Mouse (Mus musculus) fibroblast of lung, adult 2 months (primary cell): ENCODE results near the gene Gsdma3.

Experiments
- DNase-seq: peaks from one replicate; pipeline ENCODE4 v3.0.0-alpha.2; 2011; ENCODE audit warnings: low read depth

Gsdma3 gene

DNA sequence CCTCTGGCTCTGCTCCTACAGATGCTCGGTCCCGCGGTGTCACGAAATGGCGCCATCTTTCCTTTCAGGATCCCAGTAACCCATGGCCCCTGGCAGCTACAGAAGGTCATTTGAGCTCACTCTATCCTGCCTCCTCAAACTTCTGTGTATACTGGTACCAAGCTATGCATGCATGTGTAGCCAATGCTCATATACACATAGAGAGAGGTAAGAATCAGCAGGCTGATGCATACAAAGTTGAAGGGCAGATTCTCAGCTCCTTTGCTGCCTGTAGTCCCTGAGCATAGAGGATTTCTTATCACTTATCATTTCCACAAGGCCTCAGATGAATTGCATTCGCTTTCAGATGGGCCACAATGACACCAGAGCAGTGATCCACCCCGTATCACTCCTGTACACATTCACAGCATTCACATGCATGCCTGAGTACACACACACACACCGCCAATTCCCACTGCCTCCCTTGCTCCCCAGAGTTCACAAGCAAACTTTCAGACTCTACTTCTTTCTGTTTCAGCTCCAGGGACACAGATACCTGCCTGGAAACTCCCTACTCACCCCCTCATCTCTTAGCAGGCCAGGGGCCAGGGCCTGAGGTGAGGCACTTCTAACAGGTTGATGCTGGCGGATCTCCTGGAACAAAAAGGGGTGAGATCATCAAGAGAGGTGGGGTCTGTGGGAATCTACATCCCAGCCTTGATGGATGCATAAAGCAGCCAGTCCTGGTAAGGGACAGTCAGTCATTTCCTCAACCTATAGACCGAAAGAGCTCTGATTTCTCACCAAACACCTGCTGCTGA lies at the start of gene Gsdma3, which contains the start of gene Gm12355:
Gene Gsdma3, plus strand, starts transcription at position 750 of the 800 bp plus-strand sequence.
Gene Gm12355, minus strand, starts transcription at position 51 of the 800 bp plus-strand sequence.
- DNase-seq, result no peak

DNA sequence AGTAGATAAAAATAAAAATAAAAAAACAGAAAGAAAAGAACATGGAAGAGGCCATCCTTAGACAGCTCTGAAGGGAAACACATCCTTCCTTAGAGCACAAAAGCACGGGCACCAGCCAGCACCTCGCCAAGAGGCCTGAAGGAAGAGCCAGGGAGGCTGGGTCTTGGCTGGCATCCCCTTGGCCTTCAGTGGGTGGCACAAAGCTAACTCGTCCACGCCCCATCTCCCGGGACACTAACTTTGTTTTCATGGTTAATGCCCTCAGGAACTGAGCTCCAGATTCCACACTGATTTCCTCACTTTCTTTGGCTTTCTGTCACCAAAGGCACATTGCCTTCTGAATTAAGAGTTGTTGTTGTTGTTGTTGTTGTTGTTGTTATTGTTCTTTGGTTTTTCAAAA lies 48.4 kb upstream of the Gsdma3 start:
- no peak for DNase-seq

DNA sequence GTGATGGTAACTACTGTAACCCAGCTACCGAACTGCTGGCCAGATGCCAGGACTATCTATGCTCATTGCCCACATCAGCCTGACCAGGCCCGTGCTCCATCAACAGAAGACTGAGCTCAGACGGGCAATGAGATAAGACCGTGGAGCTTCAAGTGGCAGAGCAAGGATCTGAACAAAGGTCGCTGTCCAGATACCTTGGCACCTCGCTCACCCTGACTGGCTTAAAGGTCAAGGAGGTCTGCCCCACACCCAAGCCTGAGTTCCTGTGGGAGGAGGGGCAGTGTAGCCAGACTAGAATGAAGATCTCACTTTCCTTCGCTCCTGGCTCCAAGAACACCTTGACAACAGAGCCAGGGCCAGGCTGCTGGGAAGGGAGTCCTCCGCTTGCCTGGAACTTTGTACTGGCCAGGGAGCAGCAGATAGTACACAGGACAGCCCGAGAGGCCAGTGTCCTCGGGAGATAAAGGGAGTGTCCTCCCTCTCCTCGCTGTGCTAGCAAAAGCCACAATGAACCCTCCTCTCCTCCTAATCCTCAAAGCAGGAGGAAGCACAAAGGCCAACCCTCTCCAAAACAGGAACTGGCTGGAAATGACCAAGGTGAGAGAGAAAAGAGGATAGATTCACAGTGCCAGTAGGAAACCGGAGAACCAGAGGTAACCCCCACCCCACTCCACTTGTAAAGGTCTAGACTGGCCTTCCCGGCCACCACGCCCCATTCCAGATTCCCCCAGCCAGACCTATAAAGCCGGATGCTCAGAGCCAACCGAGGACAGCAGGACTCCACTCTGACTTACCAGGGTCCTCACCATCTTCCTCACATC lies 45.6 kb upstream of the Gsdma3 start:
- no peak for DNase-seq

DNA sequence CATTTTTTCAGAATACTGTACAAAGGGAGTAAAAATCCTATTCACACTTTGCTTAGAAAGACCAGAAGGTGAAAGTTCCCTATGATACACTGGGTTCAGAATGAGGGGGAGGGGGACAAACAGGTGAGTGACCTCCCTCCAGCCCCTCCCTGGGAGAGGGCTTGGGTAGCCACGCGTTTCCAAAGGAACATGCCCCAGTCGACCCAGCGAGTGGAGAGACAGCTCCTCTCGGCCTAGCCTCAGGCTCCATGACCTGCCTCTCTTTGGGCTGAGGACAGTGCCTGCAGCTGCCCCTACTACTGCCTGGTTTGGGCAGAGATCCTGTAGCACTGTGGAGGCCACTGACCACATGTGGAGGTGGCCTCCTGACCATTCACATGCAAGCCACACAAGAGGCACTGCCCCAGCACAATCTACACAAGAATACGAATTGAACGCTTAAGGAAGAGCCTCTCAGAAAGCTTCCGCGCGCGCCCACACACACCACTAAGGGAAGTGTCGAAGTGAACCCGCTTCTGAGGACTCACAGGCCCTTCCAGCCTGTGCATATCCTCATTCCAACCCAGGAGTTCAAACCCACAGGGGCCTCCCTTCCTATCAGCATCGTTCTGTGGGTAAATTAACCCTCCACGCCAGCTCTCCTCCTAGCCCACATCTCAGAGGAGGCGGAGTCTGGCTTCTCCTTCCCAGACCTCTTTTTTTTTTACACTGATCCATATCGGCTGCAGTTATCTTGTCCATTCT lies 44.7 kb upstream of the Gsdma3 start:
- no peak for DNase-seq

DNA sequence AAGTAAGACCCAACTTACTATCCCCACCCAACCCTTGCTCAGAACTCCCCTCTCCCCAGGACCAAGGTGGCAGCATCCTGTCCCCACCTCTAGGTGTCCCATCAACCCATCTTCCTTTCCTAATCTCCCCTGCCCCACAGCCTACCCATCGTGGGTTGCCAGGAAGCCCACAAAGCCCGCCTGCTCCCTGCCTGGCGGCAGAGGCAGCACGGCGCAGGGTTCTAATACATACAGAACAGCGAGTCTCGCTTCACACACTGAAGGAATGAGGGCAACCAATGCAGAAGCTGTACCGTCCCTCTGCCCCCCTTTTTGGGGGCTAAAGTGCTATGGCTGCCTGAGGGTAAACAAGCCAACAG lies 44.2 kb upstream of the Gsdma3 start:
- no peak for DNase-seq

DNA sequence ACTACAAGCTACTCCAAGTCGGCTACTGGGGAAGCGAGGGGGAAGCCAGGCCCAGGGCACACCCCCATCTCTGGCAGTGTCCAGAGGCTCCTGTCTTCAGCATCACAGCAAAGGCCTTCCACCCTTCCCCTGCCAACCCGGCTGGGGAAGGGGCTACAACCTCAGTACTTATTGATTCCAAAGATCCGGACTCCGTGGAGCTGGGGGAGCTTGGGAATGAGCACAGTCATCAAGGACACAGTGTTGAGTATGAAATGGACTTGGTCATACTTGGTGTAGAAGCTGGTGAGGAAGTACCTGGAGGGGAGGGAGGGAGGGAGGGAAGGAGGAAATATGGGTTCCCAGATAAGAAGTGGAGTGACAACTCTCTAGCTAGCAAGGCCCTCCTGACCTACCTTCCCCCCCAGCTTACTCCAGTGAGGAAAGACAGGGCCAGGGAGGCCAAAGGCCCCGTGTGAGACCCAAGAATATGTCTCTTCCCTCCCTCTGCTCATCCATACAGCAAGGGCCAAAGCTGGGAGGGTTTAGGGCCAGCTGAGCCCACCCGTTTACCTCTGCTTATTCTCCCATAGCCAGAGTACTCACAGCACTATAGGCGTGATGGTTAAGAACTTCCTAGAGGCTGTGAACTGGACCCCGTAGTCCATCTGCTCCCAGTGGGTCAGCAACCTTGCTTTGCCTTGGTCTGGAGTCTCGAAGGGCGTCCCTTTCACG lies 43.5 kb upstream of the Gsdma3 start:
- DNase-seq, result no peak

DNA sequence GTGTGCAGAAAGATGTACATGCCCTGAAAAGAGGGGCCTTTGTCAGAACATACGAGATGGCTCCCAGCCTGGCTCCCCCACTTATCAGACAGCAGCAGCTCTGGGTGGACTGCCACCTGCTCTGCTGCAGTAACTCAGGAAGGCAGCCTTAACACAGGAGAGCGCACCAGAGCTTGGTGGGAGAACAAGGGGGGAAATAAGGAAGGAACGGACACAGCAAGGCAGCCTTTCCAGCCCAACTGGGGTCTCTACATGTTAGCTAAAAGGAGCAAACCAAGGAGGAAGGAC lies 43.0 kb upstream of the Gsdma3 start:
- no peak for DNase-seq

DNA sequence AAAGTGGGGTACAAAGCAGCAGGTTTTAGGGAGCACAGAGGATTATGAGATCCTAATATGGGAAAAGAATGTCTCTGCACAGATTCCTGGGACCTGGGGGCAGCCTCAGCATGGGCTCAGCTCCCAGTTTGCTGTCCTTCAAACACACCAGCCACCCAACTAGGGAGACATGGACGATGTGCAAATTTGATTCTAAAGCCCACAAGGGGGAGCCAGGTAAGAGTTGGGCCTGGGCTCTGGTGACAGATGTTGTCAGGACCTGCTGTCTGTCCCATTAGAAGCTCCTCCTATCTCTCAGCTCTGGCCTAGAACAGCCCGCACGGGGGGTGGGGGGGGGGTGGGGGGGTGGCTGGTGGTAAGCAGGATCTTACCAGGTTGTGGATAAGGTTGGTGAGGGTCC lies 42.6 kb upstream of the Gsdma3 start:
- no peak for DNase-seq

DNA sequence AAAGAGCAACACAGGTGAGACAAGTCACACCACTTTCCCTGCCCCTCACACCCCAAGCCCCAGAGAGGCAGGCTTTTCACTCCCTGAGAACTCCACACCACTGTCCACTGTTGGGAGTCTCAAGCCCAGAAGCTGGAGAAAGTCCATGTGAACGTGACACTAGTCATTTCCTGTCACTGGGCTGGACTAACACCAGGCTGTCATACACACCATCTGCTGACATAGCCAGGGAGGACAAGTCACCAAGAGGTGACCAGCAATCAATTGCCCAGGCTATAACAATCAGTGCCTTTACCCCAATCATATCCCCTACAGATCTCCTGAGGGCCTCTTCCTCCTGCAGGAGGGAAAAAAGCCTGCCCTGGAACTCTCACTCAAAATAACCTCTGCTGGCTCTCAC lies 42.0 kb upstream of the Gsdma3 start:
- DNase-seq, result no peak

DNA sequence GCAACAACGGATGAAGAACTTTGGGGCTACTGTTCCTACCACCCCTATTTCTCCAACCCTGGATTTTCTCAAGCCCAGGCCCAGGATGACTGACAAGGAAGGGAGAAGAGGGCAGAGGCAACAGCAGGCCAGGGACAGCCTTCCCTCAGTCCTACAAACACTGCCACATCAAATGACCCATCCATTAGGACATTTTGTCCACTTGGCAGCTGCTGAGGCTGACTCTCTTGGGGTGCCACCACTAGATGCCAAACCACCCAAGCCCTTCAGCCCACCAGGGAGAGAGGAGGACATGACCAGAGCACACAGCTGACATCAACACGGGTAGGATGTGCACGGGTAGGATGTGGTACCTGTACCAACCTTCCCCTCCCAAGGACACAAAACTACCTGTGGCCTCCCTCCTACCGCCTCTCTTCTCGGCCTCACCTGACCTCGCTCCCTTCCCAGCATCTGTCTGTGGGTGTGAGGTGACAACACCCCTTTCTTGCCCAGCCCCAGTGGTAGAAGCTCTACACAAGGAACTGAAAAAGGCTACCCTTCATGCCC lies 41.5 kb upstream of the Gsdma3 start:
- no peak for DNase-seq

DNA sequence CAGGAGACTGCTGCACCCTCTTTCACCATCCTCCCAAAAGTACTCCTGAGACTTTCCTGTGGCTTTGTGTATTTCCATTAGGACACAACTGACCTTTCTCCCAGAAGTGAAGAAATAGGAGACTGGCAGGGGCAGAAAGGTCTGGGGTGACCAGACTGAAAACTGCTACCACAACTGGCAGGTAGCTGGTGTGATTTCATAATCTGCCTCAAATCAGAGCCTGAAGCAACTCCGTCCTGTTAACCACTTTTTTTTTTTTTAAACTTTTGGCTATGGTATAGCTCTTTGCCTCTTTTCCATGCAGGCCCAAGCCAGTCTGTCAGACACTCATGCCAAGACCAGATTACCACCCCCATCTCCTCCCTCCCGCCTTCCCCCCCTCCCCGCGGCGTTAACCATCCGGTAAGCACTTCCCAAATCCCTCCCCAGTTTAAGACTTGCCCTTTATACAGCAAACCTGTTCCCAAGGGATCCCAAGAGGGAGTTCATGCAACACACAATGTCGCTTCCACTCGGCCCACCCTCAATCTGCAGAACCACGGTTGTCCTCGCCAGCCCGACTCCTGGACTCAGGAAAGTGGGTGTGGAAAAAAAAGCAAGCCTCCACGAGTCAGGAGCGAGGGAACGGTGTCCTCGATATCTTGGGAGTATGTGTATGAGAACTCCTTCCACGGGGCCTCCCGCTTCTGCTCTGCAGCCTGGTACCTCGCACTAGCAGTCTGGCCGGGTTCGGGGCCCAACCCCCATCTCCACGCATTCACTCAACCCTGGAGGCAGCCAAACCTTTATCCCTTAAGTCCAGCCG lies 39.9 kb upstream of the Gsdma3 start:
- no peak for DNase-seq

DNA sequence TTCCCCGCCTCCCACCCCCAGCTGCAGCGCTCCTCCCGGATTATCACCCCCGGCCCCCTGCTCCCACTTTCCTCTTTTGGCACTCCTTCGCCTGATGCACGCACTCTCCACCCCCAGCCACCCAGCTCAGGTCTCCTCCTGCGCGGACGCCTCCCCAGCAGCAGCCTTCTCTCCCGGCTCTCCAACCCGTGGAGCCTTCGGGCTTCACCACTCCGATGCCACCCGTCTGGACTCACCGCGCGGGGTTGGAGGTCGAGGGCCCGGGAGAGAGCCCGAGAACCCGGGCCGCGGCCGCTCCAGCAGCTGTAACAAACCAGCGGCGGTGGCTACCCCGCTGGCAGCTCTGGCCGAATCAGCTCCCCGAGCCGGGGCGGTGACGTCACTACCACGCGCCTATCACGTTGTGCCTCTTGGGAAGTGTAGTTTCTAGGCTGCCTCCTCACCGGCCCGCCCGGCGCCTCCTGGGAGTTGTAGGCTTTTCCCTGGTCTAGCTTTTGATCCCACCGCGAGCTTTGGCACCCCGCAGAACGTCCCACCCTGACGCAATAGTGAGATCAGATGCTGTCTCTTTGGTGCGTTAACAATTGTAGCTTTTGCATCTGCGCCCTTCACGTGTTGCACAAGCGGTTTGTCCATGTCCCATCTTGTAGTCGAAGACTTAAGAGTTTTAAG lies 39.1 kb upstream of the Gsdma3 start, which contains the start of gene Ormdl3:
Gene Ormdl3, minus strand, starts transcription at position 477 of the 672 bp plus-strand sequence.
- DNase-seq, result peak; percentile 86

DNA sequence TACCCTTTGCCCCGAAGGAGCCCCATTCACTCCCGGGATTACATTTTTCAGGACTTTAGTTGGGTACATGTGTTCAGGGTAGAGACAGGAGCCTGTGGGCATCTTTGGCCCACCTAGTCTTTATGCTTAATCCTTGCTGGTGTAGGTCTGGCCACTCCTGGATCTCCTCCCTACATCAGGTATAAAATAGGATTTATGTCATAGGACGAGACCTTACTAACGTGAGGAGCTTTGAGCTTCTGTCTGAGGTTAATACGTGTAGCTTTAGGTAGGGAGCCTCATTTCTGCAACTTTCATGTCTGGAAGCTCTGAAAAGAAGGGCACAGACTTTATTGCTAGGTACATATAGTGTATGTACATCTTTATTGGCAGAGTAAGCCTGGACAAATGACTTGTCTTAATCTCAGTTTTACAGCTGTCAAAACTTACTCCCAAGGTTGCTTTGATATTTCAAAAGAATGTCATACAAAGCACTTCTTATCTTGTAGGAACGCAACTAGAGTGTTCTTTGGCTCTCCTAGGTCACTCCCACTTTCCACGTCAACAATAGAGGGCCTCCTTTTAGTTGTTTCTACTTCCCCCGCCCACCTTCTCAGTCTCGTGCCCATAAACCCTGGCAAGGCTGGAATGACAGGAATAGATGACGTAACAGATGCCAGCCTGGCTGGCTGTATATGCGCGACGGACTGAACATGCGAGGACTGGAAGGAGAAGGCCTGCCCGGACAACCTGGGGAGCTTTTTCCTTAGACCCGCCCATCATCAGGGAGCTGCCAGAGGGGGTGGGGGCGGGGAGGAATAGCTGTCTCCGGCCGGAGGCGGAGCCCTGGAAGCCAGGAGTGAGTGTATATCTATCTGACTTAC lies 38.2 kb upstream of the Gsdma3 start:
- DNase-seq, result no peak

DNA sequence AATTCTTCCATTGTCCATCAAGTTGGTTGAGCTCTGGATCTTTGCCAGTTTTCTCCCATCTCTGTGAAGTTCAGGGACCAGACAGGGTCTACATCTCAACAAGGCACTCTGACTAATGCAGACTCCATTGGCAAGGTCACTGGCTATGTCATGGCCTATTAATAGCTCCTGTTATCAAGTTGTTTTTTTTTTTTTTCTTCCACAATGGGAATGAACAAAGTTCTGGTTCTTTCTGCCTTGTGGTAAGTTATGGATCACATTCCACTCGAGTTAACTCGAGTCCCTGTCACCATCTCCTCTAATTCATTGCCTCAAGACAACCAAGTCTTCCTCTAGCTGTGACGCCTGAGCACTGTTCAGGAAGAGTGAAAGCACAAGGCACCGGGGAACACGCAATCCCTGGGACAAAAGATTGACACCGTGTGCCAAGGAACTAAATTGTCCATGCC lies 37.3 kb upstream of the Gsdma3 start:
- DNase-seq, result no peak

DNA sequence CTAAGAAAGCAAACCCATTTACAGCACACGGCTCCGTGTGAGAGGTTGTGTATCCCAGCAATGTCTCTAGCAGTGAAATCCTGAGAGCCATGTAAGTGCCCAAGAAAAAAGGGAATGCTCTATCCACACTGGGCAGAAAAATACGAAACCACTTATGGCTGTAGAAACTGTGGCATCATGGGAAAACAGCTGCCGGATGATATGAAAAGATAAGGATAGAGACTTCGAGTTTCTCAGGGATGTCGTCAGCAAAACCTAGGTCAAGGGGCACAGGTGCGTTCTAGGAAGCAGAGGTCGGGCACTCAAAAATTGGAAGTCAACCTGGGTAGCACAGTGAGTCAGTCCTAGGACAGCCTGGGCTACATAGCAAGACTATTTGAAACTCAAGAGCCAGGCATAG lies 36.9 kb upstream of the Gsdma3 start:
- no peak for DNase-seq

DNA sequence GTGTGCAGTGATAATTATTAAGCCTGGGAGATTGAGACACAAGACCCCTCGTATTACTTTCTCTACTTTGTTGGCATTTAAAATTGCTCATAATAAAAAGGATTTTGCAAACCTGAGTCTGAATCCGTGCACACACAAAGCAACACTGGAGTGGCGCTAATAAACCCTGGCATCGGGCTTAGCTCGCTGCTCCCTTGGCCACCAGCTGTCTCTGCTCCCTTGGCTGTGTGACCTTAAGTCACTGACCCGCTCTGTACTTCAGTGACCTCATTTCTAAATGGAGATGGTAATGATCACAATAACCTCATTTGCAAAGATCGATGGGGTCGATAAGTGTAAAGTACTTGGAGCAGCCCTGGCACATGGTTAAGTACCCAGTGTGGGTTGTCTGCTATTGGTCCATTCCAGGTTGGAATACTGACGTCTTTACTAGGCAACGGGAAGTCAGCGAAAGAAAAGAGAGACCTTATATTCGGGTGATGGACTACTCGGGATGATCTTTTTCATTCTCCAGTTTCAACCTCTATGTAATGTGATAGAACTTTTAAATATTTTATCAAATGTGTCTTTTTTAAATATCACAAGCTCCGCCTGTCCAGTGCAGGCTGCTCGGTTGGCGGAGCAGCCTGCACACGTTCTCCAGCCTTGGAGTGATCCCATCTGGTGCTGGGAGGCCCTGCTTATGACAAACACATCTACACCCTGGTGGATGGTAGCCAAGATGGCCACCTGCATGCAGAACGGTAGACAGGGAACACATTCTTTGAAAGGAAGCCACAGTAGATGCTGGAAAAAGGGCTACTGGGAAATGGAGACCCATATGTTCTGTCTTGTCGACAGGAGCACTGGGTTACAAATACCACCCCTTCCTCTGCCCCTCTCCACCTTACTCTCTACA lies 35.4 kb upstream of the Gsdma3 start:
- no peak for DNase-seq

DNA sequence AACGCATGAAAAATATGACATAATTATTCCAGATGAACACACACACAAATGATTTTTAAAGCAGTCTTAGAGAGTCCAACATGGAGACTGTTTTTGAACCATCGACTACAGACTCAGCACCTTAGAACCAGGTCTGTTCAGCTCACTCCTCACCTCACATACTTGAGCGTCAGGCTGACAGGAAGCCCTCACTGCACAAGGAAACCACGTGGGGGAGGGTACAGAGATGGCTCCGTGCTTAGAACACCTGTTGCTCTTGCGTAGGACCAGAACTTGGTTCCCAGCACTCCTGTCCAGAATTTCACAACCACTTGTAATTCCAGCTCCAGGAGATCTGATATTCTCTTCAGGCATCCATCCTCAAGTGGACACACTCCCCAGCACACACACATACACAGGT lies 31.1 kb upstream of the Gsdma3 start:
- no peak for DNase-seq

DNA sequence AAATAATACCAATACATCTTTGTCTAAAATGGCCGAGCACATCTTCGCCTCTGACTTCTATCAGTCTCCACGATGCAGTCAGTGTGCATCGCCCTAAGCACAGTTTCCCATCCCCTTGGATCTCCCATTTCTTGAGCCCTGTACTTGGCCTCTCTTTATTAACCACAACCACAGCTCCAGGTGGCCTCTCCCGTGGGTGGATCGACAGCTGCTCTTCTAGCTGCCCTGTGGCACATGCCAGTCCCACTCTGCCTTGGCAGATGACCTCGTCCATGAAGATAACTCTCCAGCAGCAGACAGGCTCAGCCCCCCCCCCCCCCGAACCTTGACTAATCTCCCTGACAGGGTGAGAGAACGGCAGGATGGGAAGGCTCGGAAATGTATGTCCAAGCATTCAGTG lies 30.7 kb upstream of the Gsdma3 start:
- no peak for DNase-seq
